Mouse (Mus musculus) MEL (cell line): ENCODE data around the gene Gm11213.

Source experiments
- CHD1 ChIP-seq: IDR thresholded peaks from 2 replicates; pipeline ENCODE4 v1.6.1; 2012; ENCODE audit warnings: low read depth, mild to moderate bottlenecking, inconsistent platforms, low read length, improper control_type of control experiment
- CTCF ChIP-seq, 3 experiments: IDR thresholded peaks in 2 of 3; conservative IDR thresholded peaks in 1 of 3; 2 replicates each; pipeline ENCODE4 v1.5.1; 2011 to 2012; ENCODE audit warnings: low read length in 3 of 3, low read depth in 2 of 3, mild to moderate bottlenecking in 2 of 3, improper control_type of control experiment in 1 of 3, inconsistent platforms in 1 of 3, mixed read lengths in 1 of 3, moderate library complexity in 1 of 3; ENCODE audit not compliant: control insufficient read depth in 1 of 3, insufficient read depth in 1 of 3, poor library complexity in 1 of 3, severe bottlenecking in 1 of 3
- ZC3H11A ChIP-seq: IDR thresholded peaks from 2 replicates; pipeline ENCODE4 v1.6.1; 2012; ENCODE audit warnings: low read depth, mild to moderate bottlenecking, inconsistent platforms, low read length, improper control_type of control experiment

DNA sequence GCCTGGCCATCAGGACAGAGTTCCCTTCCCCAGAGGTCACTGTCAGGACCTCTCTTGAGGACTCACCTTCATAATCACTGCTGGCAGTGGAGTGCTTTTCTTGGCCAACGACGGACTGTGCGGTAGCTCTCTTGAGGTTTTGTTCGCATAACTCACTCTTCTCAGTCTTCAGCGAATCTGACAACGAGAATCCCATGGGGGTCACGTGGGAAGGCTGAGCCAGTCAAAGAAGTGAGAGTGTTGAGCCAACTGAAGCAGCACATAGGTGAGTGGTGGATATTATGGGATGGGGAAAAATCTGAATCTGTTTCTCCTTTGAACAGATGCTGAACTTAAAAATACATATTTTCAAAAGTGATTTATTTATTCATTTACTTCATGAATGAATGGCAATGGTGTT is 3.3 kb upstream of the Gm11213 start:
- TF ChIP-seq ZC3H11A (no peak), CHD1 (no peak), CTCF (IDR thresholded peaks at IDR 0.05 in 2 of 3, conservative IDR thresholded peaks at IDR 0.05 in 1 of 3; ENCODE audit: control insufficient read depth in 1 of 3, insufficient read depth in 1 of 3, low read depth in 2 of 3, low read length in 3 of 3, poor library complexity in 1 of 3, severe bottlenecking in 1 of 3) (no peak)
